Mouse (Mus musculus) left cerebral cortex, adult 8-10 months (tissue): ENCODE results near the gene Zfp367. TPM values are rescaled to one million over a fixed set of nuclear protein-coding genes. Genes with fewer than 3 reads are reported as not detected.

Source experiments
- DNase-seq, 2 experiments: peaks; one replicate each; pipeline ENCODE4 v3.0.0; 2022; ENCODE audit warnings: low spot score in 2 of 2
- total RNA-seq, 4 experiments: library from RNA; stranded (reverse); gene quantifications; 2 replicates each; pipeline ENCODE4 v1.2.4; 2022

Zfp367 gene
- total RNA-seq, 4 experiments from 2014 or later = 24.5 to 27.7 (median 25.8) TPM

DNA sequence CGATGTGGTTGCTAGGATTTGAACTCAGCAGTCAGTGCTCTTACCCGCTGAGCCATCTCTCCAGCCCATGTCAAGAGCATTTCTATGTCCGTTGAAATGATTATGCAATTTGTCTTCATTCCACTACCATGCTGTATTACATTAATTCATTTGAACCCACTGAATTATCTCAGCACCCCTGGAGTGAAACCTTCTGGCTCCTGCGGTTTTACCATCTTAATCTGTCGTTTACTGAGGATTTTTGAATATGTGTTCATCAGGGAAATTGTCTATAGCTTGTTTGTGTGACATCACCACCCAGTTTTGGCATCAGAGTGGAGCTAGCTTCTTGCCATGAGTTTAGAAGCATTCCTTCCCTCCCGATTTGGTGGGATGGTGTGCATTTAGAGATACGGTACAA lies 62.0 kb downstream of the Zfp367 start:
- DNase-seq = no peak

DNA sequence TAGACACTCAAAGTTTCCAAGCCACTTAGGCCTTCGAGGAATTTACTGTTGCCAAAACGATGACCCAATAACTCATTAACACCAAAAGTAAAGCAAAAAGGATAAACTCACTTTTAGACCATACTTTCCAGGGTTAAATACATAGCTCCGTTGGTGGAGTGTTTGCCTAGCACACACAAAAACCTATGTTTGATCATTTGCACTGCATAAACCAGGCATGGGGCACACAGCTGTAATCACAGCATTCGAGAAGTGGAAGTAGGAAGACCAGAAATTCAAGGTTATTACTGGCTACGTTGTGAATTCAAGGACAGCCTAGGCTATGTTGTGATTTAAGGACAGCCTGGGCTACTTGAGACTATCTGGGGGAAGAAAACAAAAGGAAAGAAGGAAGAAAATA lies 62.7 kb downstream of the Zfp367 start:
- DNase-seq = no peak

DNA sequence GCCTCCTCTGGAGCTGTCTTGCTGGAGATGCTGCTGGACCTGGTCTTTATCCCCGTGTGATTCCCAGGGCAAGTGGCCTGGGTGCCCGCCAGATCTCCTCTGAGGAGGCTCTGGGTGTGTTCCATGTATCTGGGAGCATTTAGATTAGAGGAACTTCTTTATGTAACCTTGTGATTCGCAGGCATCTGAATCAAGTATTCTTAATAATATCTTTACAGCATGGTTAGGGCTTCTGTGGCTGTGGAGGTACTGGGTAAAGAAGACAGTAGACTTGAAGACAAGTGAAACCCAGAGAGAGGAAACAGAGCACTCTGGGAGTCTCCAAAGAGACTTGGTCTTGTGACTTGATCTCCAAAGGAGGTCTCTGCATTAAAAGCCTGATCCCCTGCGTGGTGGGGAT lies 63.9 kb downstream of the Zfp367 start, which contains the start of gene Hsd17b3:
TSS of gene Hsd17b3 (minus strand) at position 101 of the 400 bp plus-strand sequence.
- DNase-seq = no peak

DNA sequence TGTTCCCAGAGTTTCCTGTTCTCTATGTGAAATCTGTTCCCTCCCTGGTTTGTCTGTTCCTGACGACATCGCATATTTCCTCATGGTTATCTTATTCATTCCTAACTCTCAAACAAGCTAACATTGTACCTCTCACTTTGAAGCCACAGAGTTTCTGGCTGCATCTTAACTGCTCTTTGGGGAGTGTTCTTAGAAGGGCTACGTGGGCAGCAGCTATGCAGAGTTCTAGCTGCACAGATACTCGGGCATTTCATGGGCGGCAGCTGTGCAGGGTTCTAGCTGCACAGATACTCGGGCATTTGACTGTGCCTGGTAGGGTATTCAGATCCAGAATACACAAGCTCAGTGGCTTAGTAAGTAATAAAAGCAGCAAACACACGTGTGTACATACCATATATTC lies 64.9 kb downstream of the Zfp367 start:
- DNase-seq = no peak

DNA sequence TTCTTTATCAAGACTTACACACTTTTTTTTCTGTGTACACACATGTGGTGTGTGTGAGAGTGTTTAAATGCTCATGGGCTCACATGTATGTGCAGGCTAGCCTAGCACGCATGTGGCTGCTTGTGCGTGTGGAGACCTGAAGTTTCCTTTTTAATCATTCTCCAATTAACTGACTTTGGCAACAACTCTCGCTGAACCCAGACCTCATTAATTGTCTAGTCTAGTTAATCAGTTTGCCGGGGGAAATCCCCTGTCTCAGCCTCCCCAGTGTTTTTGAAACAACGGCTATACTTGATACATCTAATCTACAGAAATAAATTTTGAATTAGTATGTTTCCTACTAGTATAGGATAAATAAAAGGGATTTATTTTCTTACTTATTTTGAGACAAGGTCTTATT lies 67.0 kb downstream of the Zfp367 start:
- DNase-seq = no peak

DNA sequence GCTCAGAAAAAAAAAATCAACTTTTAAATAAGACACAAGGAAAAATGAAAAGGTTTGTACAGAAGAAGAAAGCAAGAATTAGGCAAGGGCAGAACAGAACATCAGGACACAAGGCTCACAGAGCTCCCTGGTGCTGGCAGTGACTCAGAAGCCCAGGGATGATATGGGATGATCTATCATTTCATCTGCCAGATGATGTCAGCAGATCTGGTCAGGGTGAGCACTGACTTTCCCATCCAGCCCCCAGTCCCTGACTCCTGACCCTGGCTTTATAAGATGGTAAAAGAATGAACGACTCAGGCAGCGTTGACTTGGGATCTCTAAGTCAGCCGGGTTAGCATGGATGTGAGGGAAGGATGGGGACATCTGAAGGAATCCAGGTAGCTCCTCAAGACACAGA lies 69.7 kb downstream of the Zfp367 start:
- no peak for DNase-seq

Other genes with a start within 250 kb of the Zfp367 start
- gene Hsd17b3, start 64.0 kb downstream of the Zfp367 start, total RNA-seq = not detected
- 1 to 10 TPM in 2 of 4 experiments, under 1 TPM in 2; 0.46 to 2.2 (median 1.2) TPM for gene Slc35d2, start 23.8 kb downstream of the Zfp367 start, total RNA-seq
- 100 to 1,000 TPM; 194 to 218 (median 205) TPM for gene Habp4, start 8.6 kb upstream of the Zfp367 start, total RNA-seq
- gene Cdc14b, start 122.1 kb upstream of the Zfp367 start, total RNA-seq = 10 to 100 TPM; 15.0 to 21.0 (median 19.1) TPM
- gene Aaed1, start 159.5 kb upstream of the Zfp367 start, total RNA-seq = 10 to 100 TPM; 21.0 to 23.6 (median 23.1) TPM
- 100 to 1,000 TPM; 129 to 196 (median 170) TPM for gene Ctsl, start 217.7 kb upstream of the Zfp367 start, total RNA-seq